13 mouse cellular contexts compared by ENCODE assay signal in the genomic region with DNA sequence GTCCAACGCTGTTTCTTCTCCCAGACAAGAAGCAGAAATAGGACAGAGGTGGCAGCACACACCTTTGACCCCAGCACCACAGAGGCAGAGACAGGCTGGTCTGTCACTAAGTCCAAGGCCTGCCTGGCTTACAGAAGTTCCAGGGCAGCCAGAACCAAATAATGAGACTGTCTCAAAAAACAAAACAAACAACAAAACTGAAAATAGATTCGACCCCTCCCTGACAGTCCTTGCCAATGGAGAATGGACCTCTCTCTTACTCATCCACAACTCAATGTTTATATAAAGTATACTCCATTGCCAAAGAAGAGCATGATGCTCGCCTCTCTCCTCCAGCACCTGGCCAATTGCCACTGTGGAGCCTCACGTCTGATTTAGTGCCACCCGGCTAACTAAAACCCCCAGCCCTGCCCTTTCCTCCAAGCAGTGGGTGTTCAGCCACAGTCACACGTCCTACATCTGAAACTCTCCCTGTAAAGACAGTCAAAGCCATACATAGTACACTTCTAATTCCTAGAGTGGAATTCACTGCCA. TPM values are rescaled to one million over a fixed set of nuclear protein-coding genes. Genes with fewer than 3 reads are reported as not detected.
DNase-seq lines count a peak whose midpoint lies in the region; TF ChIP-seq lines count a peak whose summit lies in the region.
"Had no signal": no experiment of that assay in that cellular context is flagged by ENCODE, and none has a peak within 500 bp of the region (broad histone marks: within the 10 kb centered on the region; RNA-seq: fewer than 3 reads in every experiment).

No protein-coding gene starts in this region.

- H3K36me3 ChIP-seq in thymus, adult 2 months (ENCODE audit: control insufficient read depth, insufficient read depth, low read length), result no peaks in the 10 kb centered on the region

- H3K27ac ChIP-seq in thymus, adult 2 months (ENCODE audit: control insufficient read depth, insufficient read depth, low read length), result no peak overlapping the region
- H3K27ac ChIP-seq: liver, embryonic 14.5 days had no signal

- 90% methylated on average over 6 of the region's 6 CpGs for WGBS in thymus, adult 2 months

- no peak overlapping the region for H3K4me3 ChIP-seq in thymus, adult 2 months (ENCODE audit: control insufficient read depth, insufficient read depth, low read length)

- DNase-seq in cerebellum, adult 9-11 months, result peak; percentile 1
- DNase-seq in cerebellum, adult 11-12 months, result no peak
- peak; percentile 39 to 53 for DNase-seq in kidney, adult 8-10 months
- no peak for DNase-seq in kidney, adult 18-20 months
- DNase-seq in thymus, postnatal 14 days, result peak; percentile 26
- DNase-seq in thymus, adult 2 months, result no peak
- no peak for DNase-seq in layer of hippocampus, adult 8-10 months (ENCODE audit: low spot score in 2 of 2)
- DNase-seq in MN1 (ENCODE audit: low spot score), result no peak
- DNase-seq: cerebellum, adult 18-20 months; embryo, embryonic 11 days; forebrain, postnatal 0 days; right cerebral cortex, postnatal 25 days had no signal

- H3K27me3 ChIP-seq in thymus, adult 2 months (ENCODE audit: control insufficient read depth, insufficient read depth, low read length), result no peaks in the 10 kb centered on the region

- no peak for TF ChIP-seq POLR2A in thymus, adult 2 months (IDR thresholded peaks at IDR 0.05; ENCODE audit: control insufficient read depth, extremely low read depth, insufficient read depth, low read length, poor library complexity)

- peaks cover 13% of the 10 kb centered on the region for H3K4me1 ChIP-seq in thymus, adult 2 months (replicated peaks; ENCODE audit: control insufficient read depth, insufficient read depth, low read length)

- TF ChIP-seq CTCF in thymus, adult 2 months (IDR thresholded peaks at IDR 0.05; ENCODE audit: borderline replicate concordance, control insufficient read depth, extremely low read depth, insufficient read depth, low read length, poor library complexity), result no peak

RNA-seq across cellular contexts. Expression of gene Chd2, which starts 36.3 kb away (rescaled TPM):
- polyA plus RNA-seq in thymus, adult 2 months (2012; rRNA removed), result 84.9 and 88.1 TPM in 2 replicates
- 10 to 100 TPM; 42.5 to 70.6 (median 55.4) TPM for total RNA-seq in layer of hippocampus, adult 8-10 months (2022)

Comparison
In these comparisons a context has a peak if more than half of its experiments do, and no peak if none do; other contexts are left out.
1. DNase-seq: peak in cerebellum, adult 9-11 months (single experiment), kidney, adult 8-10 months (2 of 2) and thymus, postnatal 14 days (single experiment); none in cerebellum, adult 11-12 months (single experiment), kidney, adult 18-20 months (single experiment), thymus, adult 2 months (single experiment), layer of hippocampus, adult 8-10 months (0 of 2) and MN1 (single experiment).